Mouse (Mus musculus) large intestine, adult 2 months (tissue): ENCODE data around the gene Gm49711. TPM values are rescaled to one million over a fixed set of nuclear protein-coding genes. Genes with fewer than 3 reads are reported as not detected.
A peak's percentile ranks its signal among the peaks of the same experiment; 100 is the strongest.
"Not testable (repeated sequence)": the region's sequence is repeated elsewhere in the genome, so short reads cannot be mapped to it uniquely, and the experiment has no call there.

ENCODE experiments used
- DNase-seq: peaks from one replicate; pipeline ENCODE4 v3.0.0-alpha.2; 2012; ENCODE audit warnings: low read depth, low spot score
- WGBS: fragments of 180-500 bp; shearing (Covaris S2); methylation state at CpG from one replicate; pipeline ENCODE4 v1.1.7; 2018; 5-methylcytosine and 5-hydroxymethylcytosine counted together
- polyA plus RNA-seq: library from polyadenylated mRNA; depleted of rRNA; stranded (reverse); fragments of >200 nt; gene quantifications from 2 replicates; pipeline ENCODE4 v1.2.3, GENCODE M21; 2012

Gene Gm49711
- polyA plus RNA-seq, 1 experiment = not detected

GRCm38 (mm10) chr16:92158461-92159091 lies 100.5 kb downstream of the Gm49711 start:
- 3% methylated on average over 30 of the region's 30 CpGs for WGBS
- DNase-seq = peak; percentile 46

GRCm38 (mm10) chr16:92159114-92159513 lies 101.0 kb downstream of the Gm49711 start:
- peak; percentile 47 for DNase-seq
- WGBS = 14% methylated on average over 6 of the region's 6 CpGs

DNA sequence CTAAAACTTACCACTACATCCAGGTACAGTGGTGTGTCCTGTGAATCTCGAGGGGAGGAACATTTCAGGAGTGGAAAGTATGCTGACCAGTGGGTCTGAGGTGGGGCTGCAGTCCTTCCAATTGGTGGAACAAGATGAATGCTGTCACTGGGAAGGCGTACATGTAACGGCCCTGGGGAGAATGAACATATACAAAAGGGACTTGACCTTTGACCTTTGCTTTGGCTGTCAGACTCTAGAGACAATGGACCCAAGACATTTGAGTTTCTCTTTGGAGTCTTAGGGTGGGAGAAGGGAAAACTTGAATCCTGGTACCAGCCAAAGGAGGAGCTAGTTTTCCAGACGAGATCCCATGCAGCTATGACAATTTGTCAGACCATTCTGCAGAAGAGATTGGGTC lies 104.2 kb downstream of the Gm49711 start:
- 67% methylated on average over 4 of the region's 4 CpGs for WGBS
- DNase-seq = no peak

DNA sequence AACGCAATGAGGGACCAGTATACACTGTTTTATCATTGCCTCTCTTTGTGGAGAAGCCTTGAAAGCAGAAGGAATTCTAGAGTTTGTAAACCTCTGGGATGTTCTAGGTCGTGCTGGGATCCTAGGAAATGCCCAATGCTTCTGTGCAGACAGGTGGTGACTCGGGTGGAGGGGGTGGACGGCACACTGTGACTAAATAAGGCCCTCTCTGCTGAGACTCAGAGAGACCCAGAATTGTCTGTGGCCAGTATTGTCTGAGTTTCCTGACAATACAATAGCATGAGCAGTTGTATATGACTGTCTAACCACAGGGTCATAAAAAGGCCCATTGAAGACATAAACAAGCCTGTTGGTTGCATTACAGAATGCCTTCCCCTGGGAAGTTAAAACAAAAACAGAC lies 105.4 kb downstream of the Gm49711 start:
- WGBS = 76% methylated on average over 4 of the region's 4 CpGs
- DNase-seq = no peak

GRCm38 (mm10) chr16:92176052-92176451 lies 117.9 kb downstream of the Gm49711 start:
- 94% methylated on average over 1 of the region's 1 CpGs for WGBS
- no peak for DNase-seq

DNA sequence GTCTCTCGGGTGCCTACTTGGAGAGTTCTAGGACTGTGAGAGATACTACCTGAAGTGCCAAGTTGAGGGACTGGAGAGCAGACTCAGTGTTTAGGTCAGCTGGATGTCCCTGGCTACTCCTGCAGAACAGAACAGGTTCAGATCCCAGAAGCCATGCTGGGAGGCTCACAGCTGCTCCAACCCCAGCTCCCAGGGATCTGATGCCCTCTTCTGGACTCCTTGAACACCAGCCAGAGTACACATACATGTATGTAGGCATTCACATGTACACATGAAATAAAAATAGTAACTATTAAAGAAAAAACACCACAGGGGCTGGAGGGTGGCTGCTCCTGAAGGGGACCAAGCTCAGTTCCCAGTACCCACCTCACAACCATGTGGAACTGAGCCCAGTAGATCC lies 119.6 kb downstream of the Gm49711 start:
- WGBS = 90% methylated on average over 1 of the region's 1 CpGs
- no peak for DNase-seq

DNA sequence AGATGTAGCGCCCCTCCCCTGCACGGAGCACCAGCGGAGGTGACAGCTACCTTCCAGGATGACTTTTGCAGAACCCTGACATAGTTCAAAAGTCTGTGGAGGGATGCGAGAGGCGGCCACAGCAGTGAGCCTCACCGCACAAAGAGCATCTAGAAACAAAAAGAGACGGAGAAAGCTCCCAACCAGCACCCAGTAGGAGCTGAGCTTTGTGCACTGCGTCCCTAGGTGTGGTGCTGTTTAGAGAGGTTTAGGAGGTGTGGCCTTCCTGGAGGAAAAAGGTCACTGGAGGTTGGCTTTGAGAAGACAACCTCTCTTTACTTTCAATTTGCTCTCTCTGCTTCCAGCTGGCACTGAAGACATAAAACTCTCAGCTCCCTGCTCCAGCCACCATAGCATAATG lies 121.2 kb downstream of the Gm49711 start:
- WGBS = 76% methylated on average over 8 of the region's 8 CpGs
- no peak for DNase-seq

- DNase-seq = no peak
- 46% methylated on average over 4 of the region's 4 CpGs for WGBS
Measured at GRCm38 (mm10) chr16:92183477-92183876, 125.4 kb downstream of the Gm49711 start.

DNA sequence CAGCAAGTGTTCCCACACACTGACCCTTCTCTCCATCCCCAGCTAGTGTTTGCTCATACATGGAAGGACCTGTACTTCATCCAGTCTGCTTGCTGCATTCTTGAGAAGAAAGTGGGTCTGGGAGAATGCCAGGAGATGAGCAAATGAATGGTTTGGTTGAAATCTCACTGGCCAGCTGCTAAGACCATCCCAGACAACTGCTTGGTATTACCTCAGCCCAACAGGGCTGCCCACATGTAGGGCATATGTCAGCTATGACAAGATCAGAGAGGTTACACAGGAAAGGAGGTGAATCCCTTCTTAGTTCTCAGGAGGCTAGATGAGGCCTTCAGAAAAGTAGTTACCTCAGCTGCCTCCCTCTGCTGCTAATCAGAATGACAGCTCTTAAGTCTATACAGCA lies 132.5 kb downstream of the Gm49711 start:
- no peak for DNase-seq

GRCm38 (mm10) chr16:92195094-92195493 lies 137.0 kb downstream of the Gm49711 start:
- WGBS = 78% methylated on average over 6 of the region's 6 CpGs
- no peak for DNase-seq

GRCm38 (mm10) chr16:92196741-92197331 lies 138.7 kb downstream of the Gm49711 start:
- WGBS = 75% methylated on average over 8 of the region's 8 CpGs
- no peak for DNase-seq

DNA sequence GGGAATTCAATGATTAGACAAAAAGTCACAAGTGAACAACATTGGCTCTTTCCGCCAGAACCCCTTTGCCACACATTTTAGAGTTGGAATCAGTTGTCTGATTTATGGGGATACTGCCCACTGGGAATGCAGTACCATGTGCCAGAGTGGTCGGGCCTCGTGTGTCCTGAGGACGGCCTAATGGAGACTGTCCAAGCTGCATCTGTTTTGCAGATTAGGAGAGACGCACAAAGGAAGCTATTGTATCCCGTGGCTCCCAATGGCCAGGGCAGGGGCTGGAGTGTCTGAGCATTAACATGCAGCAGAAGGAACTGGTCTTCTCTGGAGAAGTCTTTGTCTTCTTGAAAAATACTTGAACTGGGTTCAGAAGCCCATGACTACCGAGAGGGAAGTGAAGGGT lies 142.5 kb downstream of the Gm49711 start:
- WGBS = 72% methylated on average over 7 of the region's 7 CpGs
- no peak for DNase-seq

DNA sequence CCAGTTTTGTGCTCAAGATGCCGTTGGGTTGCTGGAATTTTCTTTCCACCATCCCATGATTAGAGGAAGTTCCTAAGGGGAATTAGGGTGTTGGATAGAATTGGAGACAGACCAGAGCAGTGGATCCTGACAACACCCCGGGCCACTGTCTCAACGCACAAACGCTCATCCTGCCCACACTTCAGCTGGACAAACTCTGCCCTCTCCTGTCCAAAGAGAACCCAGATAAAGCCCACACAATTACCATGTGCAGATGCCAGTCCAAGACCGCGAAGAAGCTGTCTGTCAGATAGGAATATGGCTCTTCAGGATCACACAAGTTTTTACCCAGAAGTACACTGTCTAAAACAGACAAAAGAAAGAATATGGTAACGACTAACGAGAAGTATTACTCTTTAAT lies 145.5 kb downstream of the Gm49711 start:
- 72% methylated on average over 8 of the region's 8 CpGs for WGBS
- no peak for DNase-seq

DNA sequence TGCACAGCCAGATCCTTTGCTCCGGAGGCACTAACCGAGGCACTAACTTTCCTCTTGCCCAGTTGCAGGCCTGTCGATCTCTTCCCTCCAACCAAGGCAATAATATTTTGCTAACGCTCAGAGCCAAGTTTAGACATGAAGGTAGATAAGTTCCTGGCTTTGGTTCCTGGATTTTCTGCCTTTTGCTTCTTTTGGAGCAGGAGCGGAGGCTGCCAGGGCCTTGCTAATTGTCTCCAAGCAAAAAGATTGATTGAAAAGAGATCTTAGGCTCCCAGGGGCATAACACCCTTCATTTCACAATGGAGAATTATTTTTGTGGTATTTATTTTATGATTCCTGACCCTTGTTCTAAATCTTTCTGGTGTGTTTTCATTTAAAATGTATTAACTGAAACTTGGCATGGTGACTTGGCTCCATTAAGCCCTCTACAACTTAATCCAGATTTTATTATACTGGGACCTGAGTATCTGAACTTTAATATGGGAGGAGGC lies 151.2 kb downstream of the Gm49711 start:
- WGBS = 76% methylated on average over 5 of the region's 5 CpGs

GRCm38 (mm10) chr16:92210316-92210715 lies 152.2 kb downstream of the Gm49711 start:
- 92% methylated on average over 5 of the region's 5 CpGs for WGBS
- DNase-seq = not testable (repeated sequence)

More for the DNA sequence above, 151.2 kb downstream of the Gm49711 start:
- no peak for DNase-seq

DNA sequence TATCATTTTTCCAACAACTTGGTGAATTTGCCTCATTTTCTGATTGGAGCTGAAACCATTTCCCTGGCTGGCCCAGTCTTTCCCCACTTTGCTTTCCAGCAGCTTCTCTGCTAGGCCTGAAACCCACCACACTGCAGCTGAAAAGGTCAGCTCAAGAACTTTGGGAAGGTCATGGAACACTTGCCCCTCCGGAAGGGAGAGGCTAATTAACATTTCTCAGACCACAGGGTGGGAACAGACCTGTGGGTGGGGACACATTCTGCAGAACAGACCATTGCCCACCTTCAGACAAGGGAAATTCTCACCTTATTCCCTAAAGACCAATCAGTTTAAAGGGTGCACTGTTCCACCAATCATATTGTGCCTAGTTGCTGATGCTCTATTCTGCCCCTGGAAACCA lies 155.8 kb downstream of the Gm49711 start:
- WGBS = 90% methylated on average over 1 of the region's 1 CpGs
- not testable (repeated sequence) for DNase-seq

GRCm38 (mm10) chr16:92215599-92216390 lies 157.7 kb downstream of the Gm49711 start:
- 34% methylated on average over 8 of the region's 8 CpGs for WGBS
- no peak for DNase-seq

DNA sequence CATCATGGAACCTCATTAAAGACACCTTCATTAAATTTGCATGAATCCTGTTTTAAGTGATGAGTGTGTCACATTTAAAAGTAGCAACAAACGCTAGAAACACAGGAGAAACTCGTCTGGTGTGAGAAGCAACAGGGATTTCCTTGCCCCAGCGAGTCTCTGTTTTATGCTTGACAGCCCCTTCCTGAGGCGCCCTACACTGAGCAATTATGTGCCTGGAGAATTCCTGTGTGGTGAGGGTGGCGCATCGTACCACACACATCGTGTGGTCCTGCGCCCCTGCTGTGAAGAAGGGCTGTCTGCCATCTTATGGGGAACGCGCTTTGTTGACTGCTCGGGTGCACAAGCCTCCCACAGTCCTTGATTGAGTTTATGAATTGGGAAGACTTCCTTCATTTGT lies 162.6 kb downstream of the Gm49711 start:
- WGBS = 97% methylated on average over 11 of the region's 11 CpGs
- DNase-seq = no peak

DNA sequence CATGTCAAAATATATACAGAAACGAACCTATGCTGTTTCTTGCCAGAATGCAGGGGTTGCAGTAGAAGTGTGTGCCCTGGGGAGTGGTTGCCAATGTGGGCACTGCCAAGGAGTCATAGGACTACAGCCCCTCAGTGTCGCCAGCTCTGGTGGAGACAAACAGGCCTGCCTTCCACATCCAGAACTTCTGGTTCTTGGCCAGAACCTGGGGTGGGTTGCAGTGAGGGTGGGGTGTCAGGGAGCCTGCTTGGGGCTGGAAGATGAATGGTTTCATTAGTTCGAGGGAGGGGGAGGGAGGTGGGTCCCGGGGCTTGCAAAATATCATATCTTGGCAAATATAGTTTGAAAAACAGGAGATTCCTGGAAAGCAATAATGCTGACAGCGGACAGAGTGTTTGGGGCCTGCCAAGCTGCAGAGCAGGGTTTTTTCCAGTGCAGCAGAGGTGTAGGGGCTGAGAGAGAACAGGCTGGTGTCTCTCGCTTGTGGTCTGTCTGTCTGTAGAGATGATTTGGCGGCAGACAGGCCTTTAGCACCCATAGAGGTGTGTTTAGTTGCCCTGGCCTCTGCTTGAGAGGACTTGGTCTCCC lies 170.3 kb downstream of the Gm49711 start:
- WGBS = 74% methylated on average over 7 of the region's 7 CpGs
- no peak for DNase-seq

DNA sequence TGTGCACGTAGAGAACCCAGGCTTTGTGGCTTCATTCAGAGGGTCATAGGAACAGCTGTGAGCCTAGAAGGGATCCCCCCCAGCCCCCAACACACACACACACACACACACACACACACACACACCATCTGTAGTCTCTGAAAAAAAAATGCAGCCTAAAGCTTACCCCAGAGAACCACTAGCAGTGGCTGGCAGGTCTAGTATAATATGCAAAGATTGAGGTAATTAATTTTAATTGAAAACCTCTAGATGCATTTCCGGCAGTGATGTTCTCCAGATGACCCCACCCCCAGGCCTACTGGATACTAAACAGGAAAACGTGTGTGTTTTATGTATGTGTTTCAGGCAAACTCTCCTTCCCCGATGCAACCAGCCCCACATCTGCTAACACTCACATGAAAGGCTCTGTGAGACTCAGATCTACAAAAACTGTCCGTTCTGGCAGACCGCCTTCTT lies 172.4 kb downstream of the Gm49711 start:
- 77% methylated on average over 6 of the region's 6 CpGs for WGBS
- no peak for DNase-seq
